Mouse (Mus musculus): ENCODE data around the gene Cad. TPM values are rescaled to one million over a fixed set of nuclear protein-coding genes. Genes with fewer than 3 reads are reported as not detected.

Gene Cad
- 57.4 to 64.3 TPM (median 61.9 TPM) in 4 replicates for total RNA-seq (2023; ENCODE audit: inconsistent age)

DNA sequence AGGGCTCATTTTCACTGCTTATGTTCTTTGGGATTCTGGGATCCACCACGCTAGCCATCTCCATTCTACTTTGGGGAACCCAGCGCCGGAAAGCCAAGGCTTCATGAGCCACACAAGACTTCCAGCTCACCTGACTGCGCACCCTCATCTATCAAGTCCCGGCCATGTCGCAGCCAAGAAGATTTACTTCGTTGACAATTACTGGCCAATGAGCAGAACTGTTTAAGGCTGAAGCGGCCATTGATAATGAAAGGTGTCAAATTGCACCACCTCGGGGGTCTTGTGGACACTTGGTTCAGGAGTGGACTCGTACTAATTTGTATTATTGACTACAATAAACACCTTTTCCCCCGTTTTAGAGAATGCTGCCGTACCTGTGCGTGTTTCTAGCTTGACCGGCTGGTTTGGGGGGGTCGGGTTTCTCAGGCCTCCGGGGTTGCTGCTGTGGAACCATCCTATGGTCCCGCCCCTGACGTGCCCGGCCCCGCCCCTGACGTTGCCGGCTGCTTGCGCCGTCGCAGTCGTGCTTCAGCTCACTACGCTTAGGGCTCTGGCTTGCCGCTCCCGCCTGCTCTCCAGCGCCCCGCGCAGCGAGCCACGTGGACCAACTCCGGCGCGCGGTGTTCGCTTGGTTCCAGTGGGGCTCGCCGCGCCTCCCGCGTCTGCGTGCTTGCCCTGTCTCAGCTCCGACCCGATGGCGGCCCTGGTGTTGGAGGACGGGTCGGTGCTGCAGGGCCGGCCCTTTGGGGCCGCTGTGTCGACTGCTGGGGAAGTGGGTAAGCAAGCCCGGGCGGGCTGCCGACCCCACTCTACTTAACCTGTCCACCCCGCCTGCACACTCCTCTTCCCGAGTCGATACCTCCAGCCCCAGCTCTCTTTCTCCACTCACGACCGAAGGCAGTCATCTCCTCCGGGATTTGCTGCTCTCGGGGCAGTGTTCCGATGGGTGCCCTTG lies at the start of gene Cad:
Gene Cad, plus strand, starts transcription at position 520 of the 955 bp plus-strand sequence.

DNA sequence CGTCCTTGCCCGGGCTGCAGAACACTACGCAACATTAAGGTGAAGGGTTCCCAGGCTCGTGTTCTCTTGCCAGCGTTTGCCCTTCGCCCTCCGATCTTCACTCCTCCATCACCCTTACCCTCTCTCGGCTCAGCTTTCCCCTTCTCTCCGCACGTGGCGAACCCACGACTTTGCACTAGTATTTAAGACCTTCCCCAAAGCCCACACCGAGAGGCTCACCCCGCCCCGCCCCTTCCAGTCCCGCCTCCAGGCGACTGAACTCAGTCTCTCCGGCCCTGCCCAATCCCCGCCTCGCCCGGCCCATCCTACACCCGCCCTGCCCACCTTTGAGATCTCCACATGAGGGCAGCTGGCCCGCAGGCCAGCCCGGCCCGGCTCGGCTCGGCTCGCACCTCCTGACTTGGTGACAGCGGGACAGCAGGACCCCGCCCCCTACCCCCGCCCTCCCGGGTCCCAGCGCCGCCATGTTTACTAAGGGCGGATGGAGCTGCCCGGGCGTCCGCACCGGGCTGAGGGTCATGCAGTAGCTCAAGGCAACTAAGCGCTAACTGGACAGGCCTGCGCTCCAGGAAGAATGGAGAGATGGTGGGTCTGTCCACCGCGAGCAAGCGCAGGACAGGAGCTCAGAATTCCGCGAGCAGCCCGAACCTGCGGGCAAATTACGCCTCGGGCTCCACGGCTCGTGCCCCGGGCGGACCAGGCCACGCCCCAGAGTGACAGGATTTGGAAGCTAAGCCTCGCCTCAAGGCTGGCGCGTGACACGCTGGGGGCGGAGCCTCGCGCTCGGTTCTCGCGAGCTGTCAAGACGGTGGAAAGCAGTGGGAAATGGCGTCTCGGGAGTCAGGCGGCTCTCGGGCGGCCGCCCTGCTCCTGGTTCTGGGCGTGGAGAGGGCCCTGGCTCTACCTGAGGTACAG lies 6.5 kb upstream of the Cad start, which contains the start of gene Atraid:
Gene Atraid, plus strand, starts transcription at position 465 of the 915 bp plus-strand sequence.

GRCm38 (mm10) chr5:31048763-31049641 lies 5.6 kb upstream of the Cad start, which contains the start of gene Slc5a6:
TSS of gene Slc5a6 (minus strand) at chr5:31048924.

DNA sequence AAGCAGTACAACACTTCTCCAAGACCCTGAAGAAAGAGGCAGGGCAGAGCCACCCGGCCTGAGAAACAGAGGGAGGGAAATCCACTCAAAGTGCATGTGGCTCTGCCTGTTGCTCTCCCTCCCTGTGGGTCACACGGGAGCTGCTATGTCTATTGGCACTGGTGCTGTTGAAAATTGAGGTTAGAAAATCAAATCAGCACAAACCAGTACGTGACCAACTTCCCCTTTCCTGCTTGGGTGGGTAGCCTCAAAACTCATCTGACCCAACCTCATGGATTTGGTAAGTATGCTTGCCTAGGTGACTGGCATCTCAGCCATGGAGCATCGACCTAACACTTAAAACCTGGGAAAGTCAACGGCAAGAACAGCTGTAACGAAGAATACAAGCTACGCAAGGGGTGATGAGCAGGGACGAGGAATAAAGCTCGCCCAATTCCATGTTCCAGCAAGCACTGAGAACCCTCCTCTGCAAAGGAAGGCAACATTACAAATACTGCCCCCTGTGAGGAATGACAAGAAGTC lies 51.3 kb downstream of the Cad start, which contains the start of gene Dnajc5g:
Gene Dnajc5g, plus strand, starts transcription at position 472 of the 522 bp plus-strand sequence.

GRCm38 (mm10) chr5:31108000-31108490 lies 53.5 kb downstream of the Cad start, which contains the start of gene Slc30a3:
TSS of gene Slc30a3 (minus strand) at chr5:31108237.

DNA sequence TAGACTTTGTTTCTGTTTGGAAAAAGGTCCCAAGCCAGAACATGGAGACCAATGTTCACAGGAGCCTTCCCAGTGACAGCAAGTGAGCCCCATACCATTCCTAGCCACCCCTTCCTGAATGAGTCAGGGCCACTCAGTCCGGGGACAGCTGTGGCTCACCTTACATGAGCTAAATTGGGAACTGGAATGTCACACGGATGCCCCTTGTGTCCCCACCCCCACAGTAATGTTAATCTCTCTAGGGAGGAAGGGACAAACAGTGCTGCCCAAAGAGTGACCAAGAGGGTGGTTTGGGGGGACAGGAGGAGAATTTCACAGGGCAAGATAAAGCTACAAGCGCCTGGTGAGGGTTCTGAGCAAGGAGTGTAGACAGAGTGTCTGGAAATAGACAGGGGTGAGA lies 61.8 kb downstream of the Cad start, which contains the start of gene Trim54:
Gene Trim54, plus strand, starts transcription at position 359 of the 400 bp plus-strand sequence.

Other genes starting within 250 kb of the Cad start
- gene Mapre3, start 240.1 kb upstream of the Cad start, total RNA-seq (2023; ENCODE audit: inconsistent age) = 7.1 to 8.0 TPM (median 7.9 TPM) in 4 replicates
- gene Tmem214, start 186.8 kb upstream of the Cad start, total RNA-seq (2023; ENCODE audit: inconsistent age) = 41.6 to 48.8 TPM (median 46.7 TPM) in 4 replicates
- 16.6 to 22.1 TPM (median 20.9 TPM) in 4 replicates for gene Agbl5, start 166.1 kb upstream of the Cad start, total RNA-seq (2023; ENCODE audit: inconsistent age)
- gene Ost4, start 147.0 kb upstream of the Cad start, total RNA-seq (2023; ENCODE audit: inconsistent age) = 159 to 190 TPM (median 185 TPM) in 4 replicates
- 0.94 to 2.2 TPM (median 1.3 TPM) in 4 replicates for gene Emilin1, start 141.4 kb upstream of the Cad start, total RNA-seq (2023; ENCODE audit: inconsistent age)
- gene Khk, start 133.3 kb upstream of the Cad start, total RNA-seq (2023; ENCODE audit: inconsistent age) = 11.8 to 19.5 TPM (median 13.3 TPM) in 4 replicates
- not detected in 4 replicates for gene Cgref1, start 109.2 kb upstream of the Cad start, total RNA-seq (2023; ENCODE audit: inconsistent age)
- 173 to 178 TPM (median 174 TPM) in 4 replicates for gene Preb, start 94.4 kb upstream of the Cad start, total RNA-seq (2023; ENCODE audit: inconsistent age)
- gene Tcf23, start 86.1 kb upstream of the Cad start, total RNA-seq (2023; ENCODE audit: inconsistent age) = 0.16 TPM in 1 of 4 replicates, not detected in the others
- 34.7 to 50.5 TPM (median 41.7 TPM) in 4 replicates for gene Atraid, start 6.5 kb upstream of the Cad start, total RNA-seq (2023; ENCODE audit: inconsistent age)
- gene Slc5a6, start 5.9 kb upstream of the Cad start, total RNA-seq (2023; ENCODE audit: inconsistent age) = 9.7 to 14.3 TPM (median 10.6 TPM) in 4 replicates
- gene Dnajc5g, start 51.5 kb downstream of the Cad start, total RNA-seq (2023; ENCODE audit: inconsistent age) = not detected in 4 replicates
- 0.22 to 1.9 TPM (median 0.54 TPM) in 3 of 4 replicates, not detected in the other for gene Slc30a3, start 53.5 kb downstream of the Cad start, total RNA-seq (2023; ENCODE audit: inconsistent age)
- gene Trim54, start 61.9 kb downstream of the Cad start, total RNA-seq (2023; ENCODE audit: inconsistent age) = not detected in 4 replicates
- gene Ucn, start 84.0 kb downstream of the Cad start, total RNA-seq (2023; ENCODE audit: inconsistent age) = not detected in 4 replicates
- 16.5 to 23.3 TPM (median 19.8 TPM) in 4 replicates for gene Mpv17, start 99.5 kb downstream of the Cad start, total RNA-seq (2023; ENCODE audit: inconsistent age)
- gene Gm29609, start 125.1 kb downstream of the Cad start, total RNA-seq (2023; ENCODE audit: inconsistent age) = 3.2 to 5.6 TPM (median 4.2 TPM) in 4 replicates
- 171 to 195 TPM (median 190 TPM) in 4 replicates for gene Gtf3c2, start 125.4 kb downstream of the Cad start, total RNA-seq (2023; ENCODE audit: inconsistent age)
- gene Snx17, start 138.4 kb downstream of the Cad start, total RNA-seq (2023; ENCODE audit: inconsistent age) = 74.9 to 85.8 TPM (median 84.0 TPM) in 4 replicates
- gene Eif2b4, start 138.7 kb downstream of the Cad start, total RNA-seq (2023; ENCODE audit: inconsistent age) = 33.8 to 58.0 TPM (median 38.8 TPM) in 4 replicates
- gene Zfp513, start 147.5 kb downstream of the Cad start, total RNA-seq (2023; ENCODE audit: inconsistent age) = 62.3 to 67.0 TPM (median 65.8 TPM) in 4 replicates
- 154 to 202 TPM (median 169 TPM) in 4 replicates for gene Ppm1g, start 165.9 kb downstream of the Cad start, total RNA-seq (2023; ENCODE audit: inconsistent age)
- 314 to 335 TPM (median 321 TPM) in 4 replicates for gene Nrbp1, start 186.1 kb downstream of the Cad start, total RNA-seq (2023; ENCODE audit: inconsistent age)
- gene Gm9970, start 186.5 kb downstream of the Cad start, total RNA-seq (2023; ENCODE audit: inconsistent age) = 2.1 TPM in 1 of 4 replicates, not detected in the others
- gene Krtcap3, start 196.9 kb downstream of the Cad start, total RNA-seq (2023; ENCODE audit: inconsistent age) = 24.1 to 29.7 TPM (median 27.2 TPM) in 4 replicates
- gene Ift172, start 236.3 kb downstream of the Cad start, total RNA-seq (2023; ENCODE audit: inconsistent age) = 41.2 to 51.7 TPM (median 48.7 TPM) in 4 replicates
- gene Fndc4, start 241.3 kb downstream of the Cad start, total RNA-seq (2023; ENCODE audit: inconsistent age) = 1.00 to 4.6 TPM (median 2.9 TPM) in 4 replicates
- 0.35 TPM in 1 of 4 replicates, not detected in the others for gene Gckr, start 242.7 kb downstream of the Cad start, total RNA-seq (2023; ENCODE audit: inconsistent age)

Measured in B cell, adult (primary cell).